Mouse (Mus musculus) MEL-GATA-1-ER (cell line): Measurements from ENCODE around the gene Ugcg.

Experiments
- DNase-seq: peaks from one replicate; pipeline ENCODE4 v3.0.0-alpha.2; 2012; ENCODE audit warnings: low read depth; ENCODE audit errors: extremely low read depth

Ugcg gene

DNA sequence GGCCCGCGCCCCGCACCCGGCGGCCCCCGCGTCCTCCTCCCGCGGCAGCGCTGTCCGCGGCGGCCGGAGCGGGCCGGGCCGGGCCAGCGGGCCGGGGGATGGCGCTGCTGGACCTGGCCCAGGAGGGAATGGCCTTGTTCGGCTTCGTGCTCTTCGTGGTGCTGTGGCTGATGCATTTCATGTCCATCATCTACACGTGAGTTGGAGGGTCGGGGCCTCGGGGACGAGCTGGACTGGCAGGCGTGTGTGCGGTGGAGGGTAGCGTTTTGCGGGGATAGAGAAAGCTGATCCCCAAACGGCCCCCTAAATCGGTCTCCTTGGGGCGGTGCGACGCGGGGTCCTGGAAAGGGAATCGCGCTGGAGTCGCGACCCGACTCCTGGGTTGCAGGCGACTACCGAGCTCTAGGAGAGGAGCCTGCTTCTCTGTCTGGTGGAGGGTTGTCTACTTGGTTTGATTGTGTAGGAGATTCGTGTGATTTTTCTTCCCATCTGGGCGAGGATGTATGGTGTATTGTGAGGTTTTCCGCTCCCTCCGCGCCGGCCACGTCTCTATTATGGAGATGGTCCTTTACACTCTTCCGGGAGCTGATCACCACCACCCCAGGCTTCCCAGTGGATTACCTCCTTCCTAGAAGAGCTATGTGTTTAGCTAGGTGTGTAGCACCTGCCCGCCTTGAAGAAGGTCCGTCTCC is 635 bp downstream of the Ugcg start:
- DNase-seq: no peak

GRCm38 (mm10) chr4:59190650-59191424 is 1.8 kb downstream of the Ugcg start:
- DNase-seq: peak; percentile 51

DNA sequence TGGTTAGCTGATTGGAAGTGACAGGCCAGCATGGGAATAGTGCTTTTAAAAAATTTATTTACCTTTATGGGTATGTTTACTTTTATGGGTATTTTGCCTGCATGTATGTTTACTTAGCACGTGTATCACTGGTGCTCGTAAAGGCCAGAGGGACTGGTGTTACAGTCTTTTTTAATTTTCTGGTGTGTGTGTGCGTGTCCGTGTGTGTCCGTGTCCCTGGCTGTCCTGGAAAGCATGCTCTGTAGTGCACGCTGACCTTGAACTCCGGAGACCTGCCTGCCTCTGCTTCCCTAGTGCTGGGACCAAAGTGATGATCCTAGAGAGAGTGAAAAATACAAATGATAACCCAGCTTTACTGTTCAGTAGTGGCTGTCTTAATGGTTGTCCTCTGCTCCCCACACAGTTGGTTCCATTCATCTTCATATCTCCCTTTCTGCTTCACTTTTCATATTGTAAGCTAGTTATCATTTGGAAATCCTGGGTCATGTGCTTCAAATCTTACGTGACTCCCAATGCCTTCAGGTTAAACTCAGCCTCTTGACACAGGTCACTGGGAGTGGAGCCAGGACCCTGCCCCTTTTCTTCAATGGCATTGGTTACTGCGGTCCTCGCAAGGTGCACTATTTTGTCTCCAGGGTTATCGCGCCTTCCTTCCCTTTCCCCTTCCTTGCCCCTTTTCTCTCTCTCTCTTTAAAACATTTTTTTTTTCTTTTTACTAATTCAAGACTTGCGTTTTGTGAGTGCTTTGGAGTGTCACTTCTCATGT is 5.9 kb downstream of the Ugcg start:
- DNase-seq: no peak

- DNase-seq: peak; percentile 59
Measured at GRCm38 (mm10) chr4:59196346-59197077, 7.5 kb downstream of the Ugcg start.

DNA sequence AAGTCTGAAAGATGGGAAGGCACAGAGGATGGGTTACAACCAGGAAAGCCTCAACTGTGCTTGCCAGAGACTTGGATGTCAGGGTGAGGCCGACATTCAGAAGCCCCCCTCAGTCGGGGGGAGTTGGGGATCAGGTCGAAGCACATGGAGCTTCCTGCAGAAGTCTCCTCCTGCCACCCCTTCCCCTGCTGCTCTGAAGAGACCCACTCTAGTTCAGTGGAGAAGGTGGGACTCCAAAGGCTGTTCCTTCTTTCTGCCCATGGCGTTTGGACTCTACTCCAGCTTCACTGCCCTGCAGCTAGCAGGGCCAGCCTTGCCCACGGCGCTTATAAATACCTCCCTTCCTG is 8.0 kb downstream of the Ugcg start:
- DNase-seq: no peak

- DNase-seq: no peak
Measured at GRCm38 (mm10) chr4:59197462-59197861, 8.4 kb downstream of the Ugcg start.

DNA sequence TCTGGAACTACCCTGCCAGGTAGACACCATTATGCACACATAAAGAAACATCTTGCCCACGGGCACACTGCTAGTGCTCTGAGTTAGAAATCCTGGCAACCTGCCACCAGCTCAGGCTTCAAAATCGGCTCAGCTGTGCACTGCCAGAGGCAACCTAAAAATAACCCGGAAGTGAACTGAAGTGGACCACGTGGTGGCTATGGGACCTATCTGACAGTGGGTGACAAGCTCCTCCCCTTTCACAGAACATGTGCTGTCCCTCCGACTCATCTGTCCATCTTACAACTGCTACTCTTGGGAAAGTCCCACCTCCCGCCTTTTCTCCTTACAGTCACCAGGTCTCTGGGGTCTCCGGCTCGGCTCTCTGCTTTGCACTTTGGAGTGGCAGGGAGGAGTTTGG is 10.3 kb downstream of the Ugcg start:
- DNase-seq: no peak

GRCm38 (mm10) chr4:59199805-59200204 is 10.7 kb downstream of the Ugcg start:
- DNase-seq: no peak

- DNase-seq: no peak
Measured at GRCm38 (mm10) chr4:59200636-59201035, 11.6 kb downstream of the Ugcg start.

- no peak for DNase-seq
Measured at GRCm38 (mm10) chr4:59204616-59205015, 15.6 kb downstream of the Ugcg start.

DNA sequence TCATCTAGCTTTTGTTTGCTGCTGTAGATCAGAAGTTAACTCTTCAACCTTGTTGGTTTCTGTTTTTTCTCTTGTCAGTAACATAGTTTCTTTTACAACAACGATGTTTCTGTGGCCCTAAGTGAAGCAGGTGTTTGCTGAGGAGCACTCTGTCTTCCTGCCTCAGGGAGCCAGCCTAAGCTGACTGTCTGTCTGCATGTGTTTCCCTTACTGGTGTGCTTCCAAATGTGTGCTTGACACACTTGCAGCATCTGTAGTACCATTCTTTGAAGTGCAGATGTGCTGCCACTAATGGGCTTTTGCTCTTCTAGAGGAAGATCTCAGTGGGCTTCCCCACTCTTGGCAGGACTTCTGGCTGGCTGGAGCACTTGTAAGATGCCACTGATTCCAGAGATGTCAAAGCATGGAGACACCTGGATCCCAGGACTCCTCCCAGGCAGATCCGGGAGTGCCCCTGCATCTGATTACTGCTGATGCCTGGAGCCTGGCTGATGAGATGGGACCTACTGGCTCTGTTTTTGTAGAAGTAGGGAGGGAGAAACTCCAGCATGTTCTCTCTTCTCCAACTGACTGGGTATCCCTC is 16.8 kb downstream of the Ugcg start:
- no peak for DNase-seq

DNA sequence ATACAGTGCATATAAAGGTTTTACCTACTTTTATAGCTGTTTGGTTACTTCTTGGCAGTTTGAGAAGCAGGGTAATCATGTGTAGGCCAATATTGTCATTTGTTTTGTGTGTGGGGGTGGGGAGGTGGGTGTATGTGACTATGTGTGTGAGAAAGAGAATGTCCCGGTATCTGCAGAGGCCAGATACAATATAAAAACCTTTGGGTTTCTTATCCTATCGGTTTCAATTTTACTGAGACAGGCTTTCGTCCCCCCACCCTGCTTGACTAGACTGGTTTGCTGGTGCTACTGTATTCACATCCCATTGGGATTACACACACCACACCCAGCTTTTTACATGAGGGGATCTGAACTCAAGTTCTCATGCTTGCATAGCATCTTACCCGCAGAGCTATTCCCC is 17.5 kb downstream of the Ugcg start:
- DNase-seq: no peak

- no peak for DNase-seq
Measured at GRCm38 (mm10) chr4:59208607-59209006, 19.6 kb downstream of the Ugcg start.

- DNase-seq: no peak
Measured at GRCm38 (mm10) chr4:59211181-59211580, 22.1 kb downstream of the Ugcg start.

- no peak for DNase-seq
Measured at GRCm38 (mm10) chr4:59213833-59214232, 24.8 kb downstream of the Ugcg start.

- no peak for DNase-seq
Measured at GRCm38 (mm10) chr4:59214695-59215094, 25.6 kb downstream of the Ugcg start.

- no peak for DNase-seq
Measured at GRCm38 (mm10) chr4:59215585-59215984, 26.5 kb downstream of the Ugcg start.

- no peak for DNase-seq
Measured at GRCm38 (mm10) chr4:59217101-59217500, 28.0 kb downstream of the Ugcg start.

DNA sequence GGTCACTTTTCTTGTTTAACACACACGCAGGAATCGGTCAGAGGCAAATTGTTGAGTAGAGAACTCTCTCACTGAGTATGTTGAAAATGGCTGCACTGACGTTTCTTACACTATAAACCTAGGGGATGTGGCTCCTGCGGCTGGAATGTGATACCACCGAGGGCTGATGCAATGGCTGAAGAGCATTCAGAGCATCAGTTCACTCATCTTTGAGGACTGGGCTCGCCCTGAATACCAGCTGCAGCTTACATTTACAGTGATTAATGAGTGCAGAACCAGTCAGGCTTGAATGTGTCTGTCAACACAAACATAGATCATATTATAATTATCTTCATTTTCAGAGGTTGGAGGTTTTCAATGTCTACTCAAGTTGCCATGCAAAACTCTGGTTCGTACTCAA is 29.1 kb downstream of the Ugcg start:
- no peak for DNase-seq

GRCm38 (mm10) chr4:59222226-59222625 is 33.2 kb downstream of the Ugcg start:
- no peak for DNase-seq

GRCm38 (mm10) chr4:59223055-59223615 is 34.1 kb downstream of the Ugcg start:
- no peak for DNase-seq
